Mouse (Mus musculus) CH12.LX (cell line): Measurements from ENCODE around the gene Ell3. TPM values are rescaled to one million over a fixed set of nuclear protein-coding genes. Genes with fewer than 3 reads are reported as not detected.

Experiments used
- DNase-seq: peaks from one replicate; pipeline ENCODE4 v3.0.0-alpha.2; 2013; ENCODE audit errors: extremely low read depth
- H3K27ac ChIP-seq: 2 replicates; pipeline ENCODE4 v1.5.1; 2012; ENCODE audit warnings: low read depth, mild to moderate bottlenecking, control low read depth, moderate library complexity; ENCODE audit not compliant: insufficient read depth
- H3K27me3 ChIP-seq: replicated peaks from 2 replicates; pipeline ENCODE3; 2012; ENCODE audit warnings: inconsistent platforms
- H3K36me3 ChIP-seq, 2 experiments: replicated peaks in 1 of 2; 2 replicates each; pipeline versions ENCODE3 to v1.6.1; 2012; ENCODE audit warnings: inconsistent platforms in 1 of 2, low read length in 1 of 2, mild to moderate bottlenecking in 1 of 2, mixed read lengths in 1 of 2, moderate library complexity in 1 of 2; ENCODE audit not compliant: control insufficient read depth in 1 of 2, insufficient read depth in 1 of 2
- H3K4me1 ChIP-seq, 2 experiments: 2 replicates each; pipeline ENCODE4 v1.6.1; 2012; ENCODE audit warnings: inconsistent platforms in 1 of 2, moderate library complexity in 1 of 2; ENCODE audit not compliant: insufficient read depth in 2 of 2, control insufficient read depth in 1 of 2
- H3K4me2 ChIP-seq: 2 replicates; pipeline ENCODE4 v1.6.1; 2012; ENCODE audit warnings: low read depth, mild to moderate bottlenecking, control low read depth; ENCODE audit not compliant: poor library complexity, insufficient read depth, severe bottlenecking
- H3K4me3 ChIP-seq, 3 experiments: fragments of 150-350 bp in 1 of 3; sonication (generic) in 1 of 3; replicated peaks in 1 of 3; 2 replicates each; pipeline versions ENCODE3 to v1.5.1; 2011 to 2012; ENCODE audit warnings: low read depth in 2 of 3, low read length in 2 of 3, mild to moderate bottlenecking in 2 of 3, moderate library complexity in 2 of 3, control low read depth in 1 of 3, improper control_type of control experiment in 1 of 3, inconsistent platforms in 1 of 3, mixed read lengths in 1 of 3; ENCODE audit not compliant: poor library complexity in 1 of 3
- H3K79me2 ChIP-seq: replicated peaks from 2 replicates; pipeline ENCODE4 v1.6.1; 2012; ENCODE audit warnings: mild to moderate bottlenecking, moderate library complexity; ENCODE audit not compliant: control insufficient read depth, poor library complexity, insufficient read depth, severe bottlenecking; ENCODE audit errors: extremely low read depth
- H3K9ac ChIP-seq: 2 replicates; pipeline ENCODE4 v1.6.1; 2012; ENCODE audit warnings: low read depth, mild to moderate bottlenecking, control low read depth, moderate library complexity; ENCODE audit not compliant: insufficient read depth
- H3K9me3 ChIP-seq: replicated peaks from 2 replicates; pipeline ENCODE3; 2012; ENCODE audit warnings: low read length, inconsistent platforms, mixed read lengths
- BHLHE40 ChIP-seq: IDR thresholded peaks from 2 replicates; pipeline ENCODE4 v1.6.1; 2011; ENCODE audit warnings: mild to moderate bottlenecking, low read depth, low read length, improper control_type of control experiment
- E2F4 ChIP-seq: IDR thresholded peaks from 2 replicates; pipeline ENCODE4 v1.6.1; 2011; ENCODE audit warnings: low read depth, low read length, improper control_type of control experiment; ENCODE audit not compliant: insufficient replicate concordance
- ELF1 ChIP-seq: IDR thresholded peaks from 2 replicates; pipeline ENCODE4 v1.6.1; 2014; ENCODE audit warnings: low read depth, mild to moderate bottlenecking, inconsistent platforms, low read length, improper control_type of control experiment
- ETS1 ChIP-seq: conservative IDR thresholded peaks from 2 replicates; pipeline ENCODE4 v1.6.1; 2012; ENCODE audit warnings: low read depth, mild to moderate bottlenecking, inconsistent platforms, low read length, improper control_type of control experiment, moderate library complexity
- HCFC1 ChIP-seq: IDR thresholded peaks from 2 replicates; pipeline ENCODE4 v1.6.1; 2012; ENCODE audit warnings: low read depth, mild to moderate bottlenecking, inconsistent platforms, low read length, improper control_type of control experiment
- IRF4 ChIP-seq: IDR thresholded peaks from 2 replicates; pipeline ENCODE4 v1.6.1; 2014; ENCODE audit warnings: low read depth, mild to moderate bottlenecking, inconsistent platforms, low read length, improper control_type of control experiment
- JUND ChIP-seq: conservative IDR thresholded peaks from 2 replicates; pipeline ENCODE4 v1.6.1; 2011; ENCODE audit warnings: low read depth, low read length, improper control_type of control experiment
- KAT2A ChIP-seq: IDR thresholded peaks from 2 replicates; pipeline ENCODE4 v1.6.1; 2012; ENCODE audit warnings: low read length, improper control_type of control experiment, inconsistent platforms; ENCODE audit not compliant: insufficient replicate concordance
- MAFK ChIP-seq: IDR thresholded peaks from 2 replicates; pipeline ENCODE4 v1.6.1; 2011; ENCODE audit warnings: low read length, improper control_type of control experiment; ENCODE audit not compliant: insufficient replicate concordance
- MAX ChIP-seq: IDR thresholded peaks from 2 replicates; pipeline ENCODE4 v1.6.1; 2011; ENCODE audit warnings: low read length, improper control_type of control experiment
- MAZ ChIP-seq: IDR thresholded peaks from 2 replicates; pipeline ENCODE4 v1.6.1; 2012; ENCODE audit warnings: low read depth, mild to moderate bottlenecking, inconsistent platforms, low read length, improper control_type of control experiment, moderate library complexity
- MEF2A ChIP-seq: IDR thresholded peaks from 2 replicates; pipeline ENCODE4 v1.6.1; 2014; ENCODE audit warnings: low read depth, mild to moderate bottlenecking, inconsistent platforms, low read length, improper control_type of control experiment, borderline replicate concordance
- MXI1 ChIP-seq: IDR thresholded peaks from 2 replicates; pipeline ENCODE4 v1.6.1; 2011; ENCODE audit warnings: mild to moderate bottlenecking, low read depth, low read length, improper control_type of control experiment
- MYC ChIP-seq: IDR thresholded peaks from 2 replicates; pipeline ENCODE4 v1.6.1; 2011; ENCODE audit warnings: low read depth, mild to moderate bottlenecking, improper control_type of control experiment, low read length
- NELFE ChIP-seq: IDR thresholded peaks from 2 replicates; pipeline ENCODE4 v1.6.1; 2011; ENCODE audit warnings: low read depth, low read length, improper control_type of control experiment
- NRF1 ChIP-seq: IDR thresholded peaks from 2 replicates; pipeline ENCODE4 v1.6.1; 2014; ENCODE audit warnings: low read depth, mild to moderate bottlenecking, inconsistent platforms, low read length, improper control_type of control experiment, moderate library complexity
- PAX5 ChIP-seq: IDR thresholded peaks from 2 replicates; pipeline ENCODE4 v1.6.1; 2012; ENCODE audit warnings: low read length, inconsistent platforms, mixed read lengths
- POLR2A ChIP-seq: IDR thresholded peaks from 2 replicates; pipeline ENCODE4 v1.6.1; 2011; ENCODE audit warnings: low read depth, mild to moderate bottlenecking, improper control_type of control experiment, low read length
- POLR2AphosphoS2 ChIP-seq: IDR thresholded peaks from 2 replicates; pipeline ENCODE4 v1.6.1; 2011; ENCODE audit warnings: low read depth, low read length, improper control_type of control experiment
- RAD21 ChIP-seq: IDR thresholded peaks from 2 replicates; pipeline ENCODE4 v1.6.1; 2011; ENCODE audit warnings: low read depth, mild to moderate bottlenecking, low read length, improper control_type of control experiment, moderate library complexity
- SIN3A ChIP-seq: IDR thresholded peaks from 2 replicates; pipeline ENCODE4 v1.6.1; 2012; ENCODE audit warnings: low read length, improper control_type of control experiment, inconsistent platforms
- SMC3 ChIP-seq: IDR thresholded peaks from 2 replicates; pipeline ENCODE4 v1.6.1; 2011; ENCODE audit warnings: low read depth, low read length, improper control_type of control experiment
- TBP ChIP-seq: conservative IDR thresholded peaks from 2 replicates; pipeline ENCODE4 v1.6.1; 2011; ENCODE audit warnings: low read depth, low read length, improper control_type of control experiment
- TCF12 ChIP-seq: IDR thresholded peaks from 2 replicates; pipeline ENCODE4 v1.6.1; 2014; ENCODE audit warnings: low read depth, mild to moderate bottlenecking, inconsistent platforms, low read length, improper control_type of control experiment
- ZKSCAN1 ChIP-seq: IDR thresholded peaks from 2 replicates; pipeline ENCODE4 v1.6.1; 2012; ENCODE audit warnings: low read depth, inconsistent platforms, low read length, improper control_type of control experiment, borderline replicate concordance
- ZMIZ1 ChIP-seq: IDR thresholded peaks from 2 replicates; pipeline ENCODE4 v1.6.1; 2012; ENCODE audit warnings: low read depth, mild to moderate bottlenecking, inconsistent platforms, low read length, improper control_type of control experiment
- ZNF384 ChIP-seq: IDR thresholded peaks from 2 replicates; pipeline ENCODE4 v1.6.1; 2012; ENCODE audit warnings: low read depth, low read length, improper control_type of control experiment, inconsistent platforms
- dilution Hi-C: fragments of 300-500 bp; cut with MboI; formaldehyde crosslinking; loops from 2 replicates; pipeline ENCODE4 v1.14.3; 2020; ENCODE audit warnings: low sequenced_read_pairs; ENCODE audit not compliant: extremely low pct_unique_long_range_greater_than_20kb, extremely low pct_ligation_motif_present
- in situ Hi-C: fragments of 300-500 bp; cut with MboI; formaldehyde crosslinking; loops from 3 replicates; pipeline ENCODE4 v1.14.3; 2019; ENCODE audit warnings: low sequenced_read_pairs, low pct_ligation_motif_present, low pct_unique_long_range_greater_than_20kb, mixed read lengths
- polyA plus RNA-seq: library from polyadenylated mRNA; unstranded; fragments of >175 nt; gene quantifications from 2 replicates; pipeline ENCODE4 v1.2.1, GENCODE M21; 2012; ENCODE audit warnings: low read depth; ENCODE audit not compliant: insufficient read length
- total RNA-seq, 2 experiments: library from RNA; depleted of rRNA; stranded (reverse); fragments of 300-350 nt in 1 of 2; fragments of >200 nt in 1 of 2; gene quantifications; 2 replicates each; pipeline ENCODE4 v1.2.3; 2012 to 2014

The Ell3 gene
- total and polyA plus RNA-seq, 3 experiments, result 0.38 to 2.3 (median 1.0) TPM

GRCm38 (mm10) chr2:121456692-121457642 lies 12.9 kb upstream of the Ell3 start, which contains the start of gene Serinc4:
Serinc4 (minus strand) TSS chr2:121456781.
- peak within 1 kb of the TSS; percentile 80 for H3K4me2 ChIP-seq
- DNase-seq, result peak; percentile 92
- peak within 1 kb of the TSS; percentile 52 for H3K27ac ChIP-seq
- H3K4me3 ChIP-seq, result peak within 1 kb of the TSS; percentile 72 to 97 (median 86)
- H3K27me3 ChIP-seq, result no peaks in the 10 kb centered on the region
- peak within 1 kb of the TSS; percentile 81 for H3K9ac ChIP-seq
- dilution Hi-C loops, result no loop called here
- H3K36me3 ChIP-seq, result peaks cover 12 to 51% of the 10 kb centered on the region in 2 experiments
- H3K79me2 ChIP-seq, result 0 out of 2 replicates have a peak, but pooled peaks cover 2% of the 10 kb centered on the region
- TF ChIP-seq POLR2AphosphoS2 (peak; percentile 89; the same call in 1 of the 2 replicates), TCF12 (peak; percentile 74; the same call in 1 of the 2 replicates), POLR2A (peak; percentile 94), MXI1 (peak; percentile 80; the same call in 1 of the 2 replicates), JUND (no peak), MAX (peak; percentile 89), KAT2A (0 out of 2 replicates have a peak, but pooled peaks have one; percentile 16), TBP (peak; percentile 60; the same call in 1 of the 2 replicates), ZNF384 (no peak), NELFE (peak; percentile 88), SMC3 (no peak), IRF4 (peak; percentile 30; the same call in 1 of the 2 replicates), MAZ (no peak), SIN3A (peak; percentile 81), BHLHE40 (no peak), MYC (peak; percentile 89), HCFC1 (peak; percentile 78), E2F4 (0 out of 2 replicates have a peak, but pooled peaks have one; percentile 5), MAFK (no peak), RAD21 (no peak), PAX5 (no peak), ELF1 (peak; percentile 87), MEF2A (no peak; the same call in 1 of the 2 replicates), NRF1 (peak; percentile 78), ZMIZ1 (peak; percentile 91), ETS1 (no peak), ZKSCAN1 (no peak)
- in situ Hi-C loops, result no loop called here
- peaks cover 0 to 21% of the 10 kb centered on the region in 2 experiments; a peak in 2 of 4 replicates for H3K4me1 ChIP-seq
- H3K9me3 ChIP-seq, result no peaks in the 10 kb centered on the region
